Mouse (Mus musculus): Measurements from ENCODE around the gene Haao. TPM values are rescaled to one million over a fixed set of nuclear protein-coding genes. Genes with fewer than 3 reads are reported as not detected.
A peak's percentile ranks its signal among the peaks of the same experiment; 100 is the strongest.

Gene Haao
- total RNA-seq, 2 experiments from 2014 or later: not detected

- no peak overlapping the region for H3K27ac ChIP-seq
- H3K4me3 ChIP-seq: no peak overlapping the region
- TF ChIP-seq CTCF (conservative IDR thresholded peaks at IDR 0.05): no peak
- DNase-seq (ENCODE audit: low spot score in 2 of 2): no peak
These were observed 12.5 kb upstream of the Haao start for GRCm38 (mm10) chr17:83860224-83860623.

DNA sequence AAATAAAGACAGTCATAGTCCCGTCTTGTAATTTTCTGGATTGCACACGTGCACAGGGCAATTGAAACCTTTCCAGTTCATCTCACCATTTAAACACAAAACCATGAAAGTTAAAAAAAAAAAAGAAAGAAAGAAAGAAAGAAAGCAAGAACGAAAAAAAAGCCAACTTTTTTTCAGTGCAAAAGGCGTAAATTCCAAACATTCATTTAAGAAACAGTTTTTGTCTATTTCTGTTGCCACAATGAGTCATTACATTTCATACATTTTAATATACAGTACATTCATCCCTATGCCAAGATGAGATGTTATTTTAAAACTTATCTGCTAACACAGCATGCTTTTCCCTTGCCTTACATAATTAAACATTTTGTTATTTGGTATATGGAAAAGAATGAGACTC, 11.9 kb upstream of the Haao start:
- DNase-seq (ENCODE audit: low spot score in 2 of 2): no peak
- Histone ChIP-seq H3K4me3 (no peak overlapping the region), H3K27ac (no peak overlapping the region)
- TF ChIP-seq CTCF (conservative IDR thresholded peaks at IDR 0.05): no peak

GRCm38 (mm10) chr17:83858413-83858812, 10.7 kb upstream of the Haao start:
- no peak for TF ChIP-seq CTCF (conservative IDR thresholded peaks at IDR 0.05)
- Histone ChIP-seq H3K4me3 (no peak overlapping the region), H3K27ac (no peak overlapping the region)
- no peak for DNase-seq (ENCODE audit: low spot score in 2 of 2)

DNA sequence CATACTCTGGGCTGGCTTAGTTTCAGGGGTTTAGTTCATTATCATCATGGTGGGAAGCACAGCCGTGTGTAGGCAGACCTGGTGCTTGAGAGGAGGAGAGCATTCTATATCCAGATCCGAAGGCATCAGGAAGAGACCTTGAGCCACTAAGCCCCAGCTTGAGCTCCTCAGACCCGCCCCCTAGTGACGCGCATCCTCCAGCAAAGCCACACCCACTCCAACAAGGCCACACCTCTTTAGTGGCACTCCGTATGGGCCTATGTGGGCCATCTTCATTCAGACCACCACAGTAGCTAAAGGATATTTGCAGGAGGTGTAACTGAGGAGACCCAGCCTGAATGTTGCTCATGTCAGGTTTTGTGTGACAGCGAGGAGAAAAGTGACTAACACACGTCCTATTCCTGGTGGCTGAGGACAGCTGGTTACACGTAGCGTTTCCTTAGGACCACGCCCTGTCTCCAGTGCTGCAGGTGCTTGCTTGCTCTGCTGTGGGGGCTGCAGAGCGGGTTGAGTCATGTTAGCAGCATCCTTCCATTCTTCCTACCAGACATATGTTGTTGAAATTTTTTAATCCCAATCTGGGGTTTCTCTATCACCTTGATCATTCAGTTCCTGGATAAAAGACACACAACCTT, 6.6 kb upstream of the Haao start:
- DNase-seq (ENCODE audit: low spot score in 2 of 2): no peak
- Histone ChIP-seq H3K27ac (no peak overlapping the region), H3K4me3 (no peak overlapping the region)
- TF ChIP-seq CTCF (conservative IDR thresholded peaks at IDR 0.05): no peak

- no peak for DNase-seq (ENCODE audit: low spot score in 2 of 2)
- peak; percentile 38 for TF ChIP-seq CTCF (conservative IDR thresholded peaks at IDR 0.05)
- H3K4me3 ChIP-seq: no peak overlapping the region
- no peak overlapping the region for H3K27ac ChIP-seq
These were observed 6.1 kb upstream of the Haao start for GRCm38 (mm10) chr17:83853831-83854230.

GRCm38 (mm10) chr17:83850864-83851263, 3.1 kb upstream of the Haao start:
- H3K4me3 ChIP-seq: no peak overlapping the region
- TF ChIP-seq CTCF (conservative IDR thresholded peaks at IDR 0.05): no peak
- no peak for DNase-seq (ENCODE audit: low spot score in 2 of 2)
- H3K27ac ChIP-seq: no peak overlapping the region

DNA sequence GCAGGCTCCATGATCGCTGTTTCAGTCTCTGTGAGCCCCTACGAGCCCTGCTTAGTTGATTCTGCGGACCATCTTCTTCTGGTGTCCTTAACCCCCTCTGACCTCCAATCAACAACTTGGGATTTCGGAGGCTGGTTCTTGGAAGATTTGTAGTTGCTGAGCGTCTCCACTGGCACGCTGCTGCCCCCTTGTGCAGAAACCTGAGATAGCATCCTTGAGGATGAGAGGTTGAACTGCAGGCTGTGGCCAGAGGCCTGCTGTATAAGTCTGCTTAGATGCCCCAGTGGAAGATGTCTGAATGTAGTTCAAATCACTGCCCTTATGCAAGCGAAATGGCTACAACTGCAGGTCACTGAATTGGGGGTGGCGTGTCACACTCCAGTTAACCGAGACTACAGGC, 2.7 kb upstream of the Haao start:
- Histone ChIP-seq H3K4me3 (no peak overlapping the region), H3K27ac (no peak overlapping the region)
- peak; percentile 80 to 96 for DNase-seq (ENCODE audit: low spot score in 2 of 2)
- TF ChIP-seq CTCF (conservative IDR thresholded peaks at IDR 0.05): peak; percentile 97

DNA sequence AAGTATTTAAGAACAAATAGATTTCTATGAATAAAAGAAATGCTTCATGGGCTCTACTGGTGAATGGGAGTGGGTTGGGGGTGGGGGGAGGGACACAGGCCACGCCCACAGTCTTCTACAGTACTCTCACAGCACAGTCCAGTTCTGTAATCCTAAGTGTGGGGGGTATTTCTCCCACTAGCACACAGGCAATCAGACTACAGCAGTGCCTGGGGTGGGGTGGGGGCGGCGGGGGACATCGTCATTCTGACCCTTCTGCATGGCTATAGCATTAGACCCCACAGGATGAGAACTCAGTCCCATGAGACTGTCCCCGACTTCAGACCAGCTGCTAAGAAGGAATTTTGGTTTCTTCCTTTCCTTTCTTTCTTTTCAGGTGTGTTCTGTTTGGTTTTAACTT, 2.0 kb upstream of the Haao start:
- TF ChIP-seq CTCF (conservative IDR thresholded peaks at IDR 0.05): no peak

DNA sequence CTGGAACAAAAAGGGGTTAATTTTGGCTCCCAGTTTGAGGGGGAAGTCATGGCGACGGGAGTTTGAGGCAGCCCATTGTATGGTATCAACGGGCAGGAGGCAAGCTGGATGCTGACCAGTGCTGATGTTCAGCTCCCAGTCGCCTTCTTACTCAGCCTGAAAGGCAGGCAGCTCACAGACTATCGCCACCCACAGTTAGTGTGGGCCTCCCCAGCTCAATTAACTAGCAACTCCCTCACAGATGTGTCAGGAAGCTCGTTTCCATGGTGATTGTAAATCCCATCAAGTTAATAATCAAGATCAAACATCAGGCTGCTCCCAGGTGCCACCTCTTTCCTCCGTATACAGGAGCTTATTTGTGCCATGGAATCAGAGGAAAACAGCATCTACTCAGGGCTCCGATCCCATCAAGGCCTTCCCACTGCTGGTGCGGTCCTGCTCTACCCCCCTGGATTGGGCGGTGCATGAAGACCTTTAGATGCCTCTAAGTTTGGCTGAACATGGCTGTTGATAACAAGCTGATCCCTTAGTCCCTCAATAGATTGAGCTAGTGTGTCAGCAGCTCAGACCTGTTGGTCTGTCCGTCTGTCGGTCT, 1.4 kb upstream of the Haao start:
- TF ChIP-seq CTCF (conservative IDR thresholded peaks at IDR 0.05): no peak
- Histone ChIP-seq H3K27ac (no peak overlapping the region), H3K4me3 (no peak overlapping the region)
- DNase-seq (ENCODE audit: low spot score in 2 of 2): no peak

More for the DNA sequence above, 2.0 kb upstream of the Haao start:
- no peak for DNase-seq (ENCODE audit: low spot score in 2 of 2)
- Histone ChIP-seq H3K4me3 (no peak overlapping the region), H3K27ac (no peak overlapping the region)

- Histone ChIP-seq H3K4me3 (no peak overlapping the region), H3K27ac (no peak overlapping the region)
- TF ChIP-seq CTCF (conservative IDR thresholded peaks at IDR 0.05): no peak
- DNase-seq (ENCODE audit: low spot score in 2 of 2): no peak
These were observed 719 bp upstream of the Haao start for GRCm38 (mm10) chr17:83848482-83848881.

DNA sequence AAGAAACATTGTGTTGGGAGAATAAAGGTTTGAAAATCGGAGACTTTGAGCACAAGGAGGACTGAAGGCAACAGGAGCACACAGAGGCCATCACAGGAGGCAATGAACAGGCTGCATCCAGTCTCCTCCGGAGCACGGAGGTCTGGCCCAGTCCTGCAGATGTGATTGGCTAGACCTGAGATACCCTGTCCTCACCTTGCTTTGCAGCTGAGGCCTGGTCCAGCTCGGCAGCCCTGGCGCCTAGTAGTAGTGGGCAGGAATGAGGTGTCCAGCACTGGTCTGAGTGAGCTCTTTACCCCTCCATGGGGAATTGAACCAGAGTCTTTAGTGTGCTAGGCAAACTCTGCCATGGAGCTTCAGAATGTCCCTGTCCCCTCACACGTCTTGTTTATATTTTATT, 663 bp downstream of the Haao start:
- no peak overlapping the region for H3K4me3 ChIP-seq
- DNase-seq (ENCODE audit: low spot score in 2 of 2): no peak
- no peak overlapping the region for H3K27ac ChIP-seq
- TF ChIP-seq CTCF (conservative IDR thresholded peaks at IDR 0.05): no peak

- no peak overlapping the region for H3K4me3 ChIP-seq
- TF ChIP-seq CTCF (conservative IDR thresholded peaks at IDR 0.05): no peak
- no peak for DNase-seq (ENCODE audit: low spot score in 2 of 2)
- H3K27ac ChIP-seq: no peak overlapping the region
These were observed 1.3 kb downstream of the Haao start for GRCm38 (mm10) chr17:83846301-83847021.

- Histone ChIP-seq H3K4me3 (no peak overlapping the region), H3K27ac (no peak overlapping the region)
- TF ChIP-seq CTCF (conservative IDR thresholded peaks at IDR 0.05): no peak
- no peak for DNase-seq (ENCODE audit: low spot score in 2 of 2)
These were observed 2.2 kb downstream of the Haao start for GRCm38 (mm10) chr17:83845538-83845937.

- no peak overlapping the region for H3K27ac ChIP-seq
- TF ChIP-seq CTCF (conservative IDR thresholded peaks at IDR 0.05): no peak
- DNase-seq (ENCODE audit: low spot score in 2 of 2): no peak
- no peak overlapping the region for H3K4me3 ChIP-seq
These were observed 4.0 kb downstream of the Haao start for GRCm38 (mm10) chr17:83843780-83844179.
